ENCODE assay signal across 24 mouse cellular contexts in genomic region chr17:73620049-73620448, GRCm38 (mm10).
DNase-seq lines count a peak whose midpoint lies in the region; ATAC-seq and TF ChIP-seq lines count a peak whose summit lies in the region.
"Had no signal": no experiment of that assay in that cellular context is flagged by ENCODE, and none has a peak within 500 bp of the region (broad histone marks: within the 10 kb centered on the region; RNA-seq: fewer than 3 reads in every experiment).

No protein-coding gene starts in this region.

- peak; percentile 79 for DNase-seq in kidney, adult 2 months
- no peak for DNase-seq in kidney, postnatal 10 days
- DNase-seq in kidney, adult 9 months, result peak; percentile 77
- DNase-seq in kidney, adult 18-20 months, result no peak
- peak; percentile 32 to 56 for DNase-seq in kidney, postnatal 25 days
- peak; percentile 25 to 65 for DNase-seq in kidney, postnatal 36 days
- no peak for DNase-seq in yolk sac, embryonic 10.5 days (ENCODE audit: low spot score)
- DNase-seq: adrenal gland, adult 2 months; adrenal gland, postnatal 10 days; adrenal gland, postnatal 25 days; cerebellum, adult 11 months; cerebellum, adult 18-20 months; cerebellum, adult 8-10 months; cerebellum, adult 9-11 months; cerebellum, postnatal 14 days; cerebellum, postnatal 36 days; embryo, embryonic 11 days had no signal

- H3K4me3 ChIP-seq in kidney, adult 2 months (ENCODE audit: insufficient read depth, low read depth, low read length), result no peak overlapping the region
- no peak overlapping the region for H3K4me3 ChIP-seq in kidney, embryonic 14.5 days (ENCODE audit: low read length)
- H3K4me3 ChIP-seq: embryonic facial prominence, embryonic 13.5 days; embryonic facial prominence, embryonic 15.5 days; erythroblast, embryonic 14.5 days; forebrain, embryonic 10.5 days; forebrain, embryonic 12.5 days had no signal

- TF ChIP-seq POLR2A in kidney, adult 2 months (IDR thresholded peaks at IDR 0.05; ENCODE audit: low read depth, low read length), result no peak

- no peak for TF ChIP-seq CTCF in kidney, adult 2 months (conservative IDR thresholded peaks at IDR 0.05; ENCODE audit: insufficient read depth, insufficient read length, low read depth, low read length)

- no peaks in the 10 kb centered on the region for H3K27me3 ChIP-seq in kidney, adult 2 months (replicated peaks; ENCODE audit: control insufficient read depth, insufficient read depth, low read length)
- no peaks in the 10 kb centered on the region for H3K27me3 ChIP-seq in kidney, embryonic 14.5 days (ENCODE audit: control insufficient read depth, insufficient read depth, low read length)
- H3K27me3 ChIP-seq: embryonic facial prominence, embryonic 13.5 days; embryonic facial prominence, embryonic 15.5 days; forebrain, embryonic 12.5 days had no signal

- H3K36me3 ChIP-seq in kidney, adult 2 months (ENCODE audit: control insufficient read depth, insufficient read depth, low read length), result no peaks in the 10 kb centered on the region
- no peaks in the 10 kb centered on the region for H3K36me3 ChIP-seq in kidney, embryonic 14.5 days (ENCODE audit: control insufficient read depth, insufficient read depth, low read length)
- H3K36me3 ChIP-seq: embryonic facial prominence, embryonic 13.5 days; embryonic facial prominence, embryonic 15.5 days; forebrain, embryonic 10.5 days; forebrain, embryonic 12.5 days had no signal

- H3K9me3 ChIP-seq in kidney, embryonic 14.5 days (ENCODE audit: control insufficient read depth, low read length), result no peaks in the 10 kb centered on the region
- H3K9me3 ChIP-seq: embryonic facial prominence, embryonic 13.5 days; embryonic facial prominence, embryonic 15.5 days; forebrain, embryonic 10.5 days; forebrain, embryonic 12.5 days had no signal

- no peak overlapping the region for H3K4me2 ChIP-seq in kidney, embryonic 14.5 days (replicated peaks; ENCODE audit: low read depth, low read length)
- H3K4me2 ChIP-seq: embryonic facial prominence, embryonic 13.5 days; embryonic facial prominence, embryonic 15.5 days; forebrain, embryonic 12.5 days had no signal

- no peak for ATAC-seq in kidney, embryonic 14.5 days (ENCODE audit: low FRiP score, low TSS enrichment)
- ATAC-seq: forebrain, embryonic 14.5 days had no signal

- H3K4me1 ChIP-seq in kidney, adult 2 months (ENCODE audit: control insufficient read depth, insufficient read depth, low read length), result peaks cover 8% of the 10 kb centered on the region; the same call in 1 of the 2 replicates
- no peaks in the 10 kb centered on the region for H3K4me1 ChIP-seq in kidney, embryonic 14.5 days (ENCODE audit: control insufficient read depth, insufficient read depth, low read length)
- H3K4me1 ChIP-seq: embryonic facial prominence, embryonic 13.5 days; embryonic facial prominence, embryonic 15.5 days; forebrain, embryonic 10.5 days; forebrain, embryonic 12.5 days had no signal

- no peak overlapping the region for H3K27ac ChIP-seq in kidney, adult 2 months (ENCODE audit: insufficient read depth, low read depth, low read length)
- no peak overlapping the region for H3K27ac ChIP-seq in kidney, embryonic 14.5 days (ENCODE audit: low read depth, low read length)
- H3K27ac ChIP-seq: embryonic facial prominence, embryonic 13.5 days; embryonic facial prominence, embryonic 15.5 days; forebrain, embryonic 10.5 days; forebrain, embryonic 12.5 days had no signal

- WGBS in kidney, adult 2 months, result 66% methylated on average over 4 of the region's 4 CpGs
- WGBS in kidney, embryonic 14.5 days, result 91% methylated on average over 4 of the region's 4 CpGs

- H3K9ac ChIP-seq in kidney, embryonic 14.5 days (ENCODE audit: low read depth, low read length), result no peak overlapping the region
- H3K9ac ChIP-seq: embryonic facial prominence, embryonic 13.5 days; embryonic facial prominence, embryonic 15.5 days; forebrain, embryonic 12.5 days had no signal

Comparison
In these comparisons a context has a peak if more than half of its experiments do, and no peak if none do; other contexts are left out.
1. DNase-seq: peak in kidney, adult 2 months (single experiment), kidney, adult 9 months (single experiment), kidney, postnatal 25 days (2 of 2) and kidney, postnatal 36 days (2 of 2); none in kidney, postnatal 10 days (single experiment), kidney, adult 18-20 months (single experiment) and yolk sac, embryonic 10.5 days (single experiment).